Mouse (Mus musculus) layer of hippocampus, postnatal 14 days (tissue): ENCODE data around the gene Polr2m. TPM values are rescaled to one million over a fixed set of nuclear protein-coding genes. Genes with fewer than 3 reads are reported as not detected.
"Not testable (repeated sequence)": the region's sequence is repeated elsewhere in the genome, so short reads cannot be mapped to it uniquely, and the experiment has no call there.

Experiments used
- DNase-seq, 2 experiments: peaks; one replicate each; pipeline ENCODE4 v3.0.0; 2021 to 2022; ENCODE audit warnings: low spot score in 2 of 2, mixed read lengths in 1 of 2
- long read RNA-seq, 2 experiments: library from polyadenylated mRNA; stranded (forward); transcript quantifications; one replicate each; pipeline ENCODE4 v2.0.0; 2021
- total RNA-seq, 2 experiments: library from RNA; stranded (reverse); gene quantifications; 2 replicates each; pipeline ENCODE4 v1.2.3; 2021

Polr2m gene
- total RNA-seq = 100 to 1,000 TPM; 152 to 155 TPM
- long read RNA-seq, experiment 1, transcript Polr2m-201 (4 exons, 2,200 nt) = major isoform, 272 of 283 reads
- long read RNA-seq, experiment 1, partial matches to known transcripts = 3 of 283 reads
- long read RNA-seq, experiment 1, other reads (novel, unspliced or antisense) = 6 of 283 reads
- long read RNA-seq, experiment 2, transcript Polr2m-201 (4 exons, 2,200 nt) = major isoform, 324 of 344 reads
- long read RNA-seq, experiment 2, partial matches to known transcripts = 11 of 344 reads
- long read RNA-seq, experiment 2, other reads (novel, unspliced or antisense) = 6 of 344 reads

GRCm38 (mm10) chr9:71485475-71486094, at the start of gene Polr2m:
Polr2m (minus strand) TSS chr9:71485935.
- peak; percentile 88 to 94 for DNase-seq

- DNase-seq = peak; percentile 5 to 6
Observed at GRCm38 (mm10) chr9:71535036-71535435, 49.3 kb upstream of the Polr2m start.

GRCm38 (mm10) chr9:71529960-71530359, 44.2 kb upstream of the Polr2m start:
- DNase-seq = no peak

- no peak for DNase-seq
Observed at GRCm38 (mm10) chr9:71527438-71527837, 41.7 kb upstream of the Polr2m start.

GRCm38 (mm10) chr9:71523901-71524300, 38.2 kb upstream of the Polr2m start:
- DNase-seq = no peak

- no peak for DNase-seq
Observed at GRCm38 (mm10) chr9:71519836-71520235, 34.1 kb upstream of the Polr2m start.

- DNase-seq = no peak
Observed at GRCm38 (mm10) chr9:71517487-71517886, 31.8 kb upstream of the Polr2m start.

GRCm38 (mm10) chr9:71515862-71516261, 30.1 kb upstream of the Polr2m start:
- no peak for DNase-seq

- no peak for DNase-seq
Observed at GRCm38 (mm10) chr9:71513566-71513965, 27.8 kb upstream of the Polr2m start.

GRCm38 (mm10) chr9:71512899-71513298, 27.2 kb upstream of the Polr2m start:
- DNase-seq = no peak

GRCm38 (mm10) chr9:71498391-71499182, 12.9 kb upstream of the Polr2m start:
- no peak for DNase-seq

GRCm38 (mm10) chr9:71496637-71497036, 10.9 kb upstream of the Polr2m start:
- no peak for DNase-seq

- no peak for DNase-seq
Observed at GRCm38 (mm10) chr9:71493771-71494170, 8.0 kb upstream of the Polr2m start.

- DNase-seq = no peak
Observed at GRCm38 (mm10) chr9:71492296-71493025, 6.7 kb upstream of the Polr2m start.

GRCm38 (mm10) chr9:71490076-71490475, 4.3 kb upstream of the Polr2m start:
- DNase-seq = no peak

- no peak for DNase-seq
Observed at GRCm38 (mm10) chr9:71486127-71486526, 392 bp upstream of the Polr2m start.

- DNase-seq = no peak
Observed at GRCm38 (mm10) chr9:71484871-71485474, 762 bp downstream of the Polr2m start.

- DNase-seq = not testable (repeated sequence)
Observed at GRCm38 (mm10) chr9:71483872-71484271, 1.9 kb downstream of the Polr2m start.

- no peak for DNase-seq
Observed at GRCm38 (mm10) chr9:71480305-71480704, 5.4 kb downstream of the Polr2m start.

GRCm38 (mm10) chr9:71479413-71479812, 6.3 kb downstream of the Polr2m start:
- no peak for DNase-seq

GRCm38 (mm10) chr9:71478596-71478995, 7.1 kb downstream of the Polr2m start:
- no peak for DNase-seq
